Mouse (Mus musculus) heart, adult 2 months (tissue): ENCODE results near the gene Bik. TPM values are rescaled to one million over a fixed set of nuclear protein-coding genes. Genes with fewer than 3 reads are reported as not detected.
A peak's percentile ranks its signal among the peaks of the same experiment; 100 is the strongest.

Experiments used
- DNase-seq, 2 experiments: peaks; one replicate each; pipeline ENCODE4 v3.0.0; 2021
- H3K27ac ChIP-seq: fragments of 200-600 bp; 2 replicates; pipeline ENCODE4 v1.8.1; 2022
- H3K27me3 ChIP-seq: fragments of 200-500 bp; 2 replicates; pipeline ENCODE4 v1.6.1; 2012; ENCODE audit warnings: mild to moderate bottlenecking, low read length, inconsistent platforms, mixed read lengths; ENCODE audit not compliant: control insufficient read depth, insufficient read depth
- H3K36me3 ChIP-seq: fragments of 200-500 bp; 2 replicates; pipeline ENCODE4 v1.6.1; 2012; ENCODE audit warnings: low read length, inconsistent platforms; ENCODE audit not compliant: control insufficient read depth, insufficient read depth
- H3K4me1 ChIP-seq: fragments of 200-500 bp; 2 replicates; pipeline ENCODE4 v1.6.1; 2011; ENCODE audit warnings: low read length; ENCODE audit not compliant: control insufficient read depth, insufficient read depth
- H3K4me3 ChIP-seq: fragments of 200-600 bp; 2 replicates; pipeline ENCODE4 v1.8.1; 2022
- H3K79me2 ChIP-seq: fragments of 200-500 bp; replicated peaks from 2 replicates; pipeline ENCODE4 v1.6.1; 2012; ENCODE audit warnings: mild to moderate bottlenecking, inconsistent platforms, low read length, moderate library complexity, mixed read lengths; ENCODE audit not compliant: control insufficient read depth, insufficient read depth
- H3K9ac ChIP-seq: fragments of 200-500 bp; 2 replicates; pipeline ENCODE4 v1.6.1; 2012; ENCODE audit warnings: low read depth, mild to moderate bottlenecking, control low read depth, inconsistent platforms, low read length, mixed read lengths
- CTCF ChIP-seq: fragments of 200-600 bp; IDR thresholded peaks from 2 replicates; pipeline ENCODE4 v1.8.1; 2022; ENCODE audit warnings: antibody characterized with exemption, mild to moderate bottlenecking, moderate library complexity
- EP300 ChIP-seq: fragments of 200-500 bp; IDR thresholded peaks from 2 replicates; pipeline ENCODE4 v1.6.1; 2011; ENCODE audit warnings: low read depth, low read length, control low read depth; ENCODE audit not compliant: insufficient read depth
- POLR2A ChIP-seq: fragments of 200-500 bp; IDR thresholded peaks from 2 replicates; pipeline ENCODE4 v1.6.1; 2011; ENCODE audit warnings: mild to moderate bottlenecking, low read depth, low read length, control low read depth; ENCODE audit not compliant: insufficient read depth
- WGBS: fragments of 180-500 bp; shearing (Covaris S2); methylation state at CpG from one replicate; pipeline ENCODE4 v1.1.7; 2018; 5-methylcytosine and 5-hydroxymethylcytosine counted together
- intact Hi-C: fragments of 180-260 bp; cut with DNase I; formaldehyde crosslinking; loops from one replicate; pipeline ENCODE4 v1.15.1; 2025
- polyA plus RNA-seq: library from polyadenylated mRNA; depleted of rRNA; stranded (reverse); fragments of >200 nt; gene quantifications from 2 replicates; pipeline ENCODE4 v1.2.3, GENCODE M21; 2012
- total RNA-seq, 2 experiments: library from RNA; stranded (reverse); gene quantifications; 2 replicates each; pipeline ENCODE4 v1.2.3; 2021

Gene Bik
- total and polyA plus RNA-seq, 3 experiments, result 8.3 to 11.7 (median 10.9) TPM

- Histone ChIP-seq H3K4me3 (no peak overlapping the region), H3K27me3 (no peaks in the 10 kb centered on the region), H3K4me1 (no peaks in the 10 kb centered on the region), H3K9ac (no peak overlapping the region), H3K27ac (no peak overlapping the region), H3K79me2 (no peaks in the 10 kb centered on the region), H3K36me3 (no peaks in the 10 kb centered on the region)
- intact Hi-C loops, result no loop called here
- TF ChIP-seq POLR2A (no peak), CTCF (no peak), EP300 (no peak)
- 65% methylated on average over 6 of the region's 6 CpGs for WGBS
- peak in 1 of 2 experiments; percentile 38 for DNase-seq
These were observed 48.2 kb downstream of the Bik start for GRCm38 (mm10) chr15:83574731-83575351.

GRCm38 (mm10) chr15:83575543-83575942, 48.9 kb downstream of the Bik start:
- intact Hi-C loops, result no loop called here
- no peak overlapping the region for H3K9ac ChIP-seq
- no peaks in the 10 kb centered on the region for H3K79me2 ChIP-seq
- H3K27me3 ChIP-seq, result no peaks in the 10 kb centered on the region
- H3K4me1 ChIP-seq, result no peaks in the 10 kb centered on the region
- H3K27ac ChIP-seq, result no peak overlapping the region
- no peak for DNase-seq
- no peak overlapping the region for H3K4me3 ChIP-seq
- TF ChIP-seq CTCF (no peak), EP300 (no peak), POLR2A (no peak)
- H3K36me3 ChIP-seq, result no peaks in the 10 kb centered on the region
- 93% methylated on average over 8 of the region's 8 CpGs for WGBS

GRCm38 (mm10) chr15:83576651-83577050, 50.0 kb downstream of the Bik start:
- 89% methylated on average over 9 of the region's 9 CpGs for WGBS
- H3K36me3 ChIP-seq, result no peaks in the 10 kb centered on the region
- no peaks in the 10 kb centered on the region for H3K79me2 ChIP-seq
- intact Hi-C loops, result no loop called here
- H3K9ac ChIP-seq, result no peak overlapping the region
- no peak overlapping the region for H3K4me3 ChIP-seq
- H3K27ac ChIP-seq, result no peak overlapping the region
- DNase-seq, result no peak
- no peak for TF ChIP-seq CTCF
- TF ChIP-seq EP300, result no peak
- TF ChIP-seq POLR2A, result no peak
- no peaks in the 10 kb centered on the region for H3K4me1 ChIP-seq
- H3K27me3 ChIP-seq, result no peaks in the 10 kb centered on the region

GRCm38 (mm10) chr15:83582931-83583330, 56.3 kb downstream of the Bik start:
- Histone ChIP-seq H3K4me1 (no peaks in the 10 kb centered on the region), H3K27me3 (no peaks in the 10 kb centered on the region), H3K36me3 (no peaks in the 10 kb centered on the region), H3K9ac (no peak overlapping the region), H3K27ac (no peak overlapping the region), H3K79me2 (no peaks in the 10 kb centered on the region), H3K4me3 (no peak overlapping the region)
- TF ChIP-seq EP300 (no peak), CTCF (no peak), POLR2A (no peak)
- intact Hi-C loops, result no loop called here
- 81% methylated on average over 4 of the region's 4 CpGs for WGBS
- no peak for DNase-seq

- Histone ChIP-seq H3K36me3 (no peaks in the 10 kb centered on the region), H3K4me3 (no peak overlapping the region), H3K27me3 (no peaks in the 10 kb centered on the region), H3K27ac (no peak overlapping the region), H3K9ac (no peak overlapping the region), H3K4me1 (no peaks in the 10 kb centered on the region), H3K79me2 (no peaks in the 10 kb centered on the region)
- intact Hi-C loops, result no loop called here
- WGBS, result 72% methylated on average over 8 of the region's 8 CpGs
- DNase-seq, result peak; percentile 39 to 69
- TF ChIP-seq CTCF, result peak; percentile 80
- TF ChIP-seq EP300, result no peak
These were observed 56.9 kb downstream of the Bik start for GRCm38 (mm10) chr15:83583419-83584156.

- Histone ChIP-seq H3K4me3 (no peak overlapping the region), H3K27me3 (no peaks in the 10 kb centered on the region), H3K27ac (no peak overlapping the region), H3K9ac (no peak overlapping the region), H3K79me2 (no peaks in the 10 kb centered on the region), H3K4me1 (no peaks in the 10 kb centered on the region), H3K36me3 (no peaks in the 10 kb centered on the region)
- WGBS, result 91% methylated on average over 6 of the region's 6 CpGs
- TF ChIP-seq CTCF (no peak), POLR2A (no peak), EP300 (no peak)
- intact Hi-C loops, result no loop called here
- DNase-seq, result no peak
These were observed 58.1 kb downstream of the Bik start for GRCm38 (mm10) chr15:83584741-83585220.
